Mouse (Mus musculus): ENCODE data around the gene Gng3. TPM values are rescaled to one million over a fixed set of nuclear protein-coding genes. Genes with fewer than 3 reads are reported as not detected.
"Not testable (repeated sequence)": the region's sequence is repeated elsewhere in the genome, so short reads cannot be mapped to it uniquely, and the experiment has no call there.

The Gng3 gene
- polyA plus RNA-seq, 1 experiment from 2014 or later: 1.6 TPM

DNA sequence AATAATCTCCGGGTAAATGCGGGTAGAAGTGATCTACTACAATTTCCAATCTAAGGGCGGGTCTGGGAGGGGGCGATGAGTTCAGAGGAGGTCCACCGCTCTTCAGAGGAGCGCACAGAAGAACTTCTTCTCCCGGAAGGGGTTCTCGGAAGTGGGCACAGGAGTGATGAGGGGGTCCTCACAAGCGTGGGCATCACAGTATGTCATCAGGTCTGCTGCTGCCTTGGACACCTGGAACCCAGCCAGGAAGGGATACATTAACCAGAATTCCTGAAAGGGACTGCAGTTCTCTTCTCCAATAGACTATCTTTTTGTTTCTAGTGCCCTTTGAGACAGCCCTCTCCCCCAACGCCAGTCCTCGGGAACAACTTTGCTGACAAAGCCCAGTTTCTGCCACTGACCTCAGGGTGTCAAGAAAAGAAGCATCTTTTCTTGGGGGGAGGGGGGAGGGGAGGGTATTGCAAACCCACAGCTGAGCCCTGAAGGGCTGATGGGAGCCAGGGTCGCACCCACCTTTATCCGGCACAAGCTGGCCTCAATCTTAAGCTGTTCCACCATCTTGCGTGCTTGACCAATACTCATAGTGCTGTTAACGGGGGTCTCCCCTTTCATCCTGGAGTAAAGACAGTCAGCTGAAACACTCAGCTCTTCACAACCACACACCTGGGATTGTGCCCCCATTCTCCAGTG, 808 bp downstream of the Gng3 start:
- ATAC-seq (replicated peaks; ENCODE audit: low FRiP score, low read depth) (peak; percentile 11; the same call in 1 of the 2 replicates), DNase-seq (ENCODE audit: low spot score) (peak; percentile 64)
- Histone ChIP-seq H3K4me3 (replicated peaks; ENCODE audit: low read depth, low read length) (peak overlapping the region; percentile 60), H3K36me3 (ENCODE audit: insufficient read depth, low read length) (peaks cover 14% of the 10 kb centered on the region), H3K27me3 (ENCODE audit: insufficient read depth, low read length) (no peaks in the 10 kb centered on the region), H3K9me3 (replicated peaks; ENCODE audit: low read length) (no peaks in the 10 kb centered on the region), H3K4me2 (ENCODE audit: low read length) (peak overlapping the region; percentile 96), H3K27ac (peak overlapping the region; percentile 98), H3K9ac (ENCODE audit: low read depth, low read length) (peak overlapping the region; percentile 84), H3K4me1 (replicated peaks; ENCODE audit: insufficient read depth, low read length) (peaks cover 23% of the 10 kb centered on the region)
- whole genome bisulfite sequencing: 15% methylated on average over 15 of the region's 15 CpGs
- TF ChIP-seq CTCF (IDR thresholded peaks at IDR 0.05; ENCODE audit: low read depth): no peak

DNA sequence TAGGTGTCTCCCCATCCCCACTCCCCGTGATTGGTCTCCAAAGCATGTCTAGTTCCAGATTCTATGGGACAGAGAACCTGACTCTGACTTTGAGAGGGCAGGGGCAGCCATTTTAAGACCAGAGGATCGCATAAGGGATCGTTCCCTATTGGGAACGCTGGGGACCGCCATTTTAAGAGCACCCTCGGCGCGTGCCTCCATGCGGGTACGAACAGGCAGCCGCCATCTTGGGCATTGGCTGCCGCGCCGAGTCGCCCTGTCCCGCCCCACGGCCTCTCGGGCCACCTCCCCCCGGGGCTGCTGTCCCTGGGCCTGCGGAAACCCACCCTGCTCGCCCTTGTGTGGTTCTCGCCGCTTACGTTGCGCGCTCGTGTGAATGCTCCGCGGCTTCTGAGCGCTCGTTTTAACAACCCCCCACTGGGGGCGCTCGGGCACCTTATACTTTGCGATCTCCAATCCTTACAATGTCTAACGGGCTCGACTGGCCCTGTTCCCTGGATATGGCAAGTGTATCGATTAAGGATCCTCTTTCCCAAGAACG, 1.7 kb downstream of the Gng3 start, which contains the start of gene Bscl2:
Bscl2 (plus strand) TSS at position 217 of the 541 bp plus-strand sequence.
- TF ChIP-seq CTCF (IDR thresholded peaks at IDR 0.05; ENCODE audit: low read depth): peak; percentile 66
- ATAC-seq (replicated peaks; ENCODE audit: low FRiP score, low read depth) (peak; percentile 79), DNase-seq (ENCODE audit: low spot score) (peak; percentile 91)
- H3K27ac ChIP-seq: peak within 1 kb of the TSS; percentile 98
- H3K9me3 ChIP-seq (replicated peaks; ENCODE audit: low read length): no peaks in the 10 kb centered on the region
- under 1% methylated on average over 37 of the region's 38 CpGs for WGBS
- peak within 1 kb of the TSS; percentile 96 for H3K4me2 ChIP-seq (ENCODE audit: low read length)
- H3K4me3 ChIP-seq (replicated peaks; ENCODE audit: low read depth, low read length): peak within 1 kb of the TSS; percentile 60
- H3K4me1 ChIP-seq (replicated peaks; ENCODE audit: insufficient read depth, low read length): peaks cover 23% of the 10 kb centered on the region
- H3K36me3 ChIP-seq (ENCODE audit: insufficient read depth, low read length): peaks cover 23% of the 10 kb centered on the region
- H3K9ac ChIP-seq (ENCODE audit: low read depth, low read length): peak within 1 kb of the TSS; percentile 84
- H3K27me3 ChIP-seq (ENCODE audit: insufficient read depth, low read length): no peaks in the 10 kb centered on the region

DNA sequence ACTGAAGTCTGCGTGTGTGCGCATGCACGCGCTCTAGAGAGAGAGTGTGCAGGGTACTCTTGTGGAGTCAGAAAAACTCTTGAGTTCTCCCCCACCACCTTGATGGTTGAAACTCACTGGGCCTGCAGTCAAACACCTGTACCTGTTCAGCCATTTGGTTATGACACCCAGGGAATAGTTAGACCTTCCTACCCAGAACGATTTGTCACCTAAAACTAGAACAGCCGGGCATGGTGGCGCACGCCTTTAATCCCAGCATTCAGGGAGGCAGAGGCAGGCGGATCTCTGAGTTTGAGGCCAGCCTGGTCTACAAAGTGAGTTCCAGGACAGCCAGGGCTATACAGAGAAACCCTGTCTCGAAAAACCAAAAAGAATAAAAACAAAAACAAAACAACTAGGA, 2.7 kb downstream of the Gng3 start:
- not testable (repeated sequence) for H3K27ac ChIP-seq

DNA sequence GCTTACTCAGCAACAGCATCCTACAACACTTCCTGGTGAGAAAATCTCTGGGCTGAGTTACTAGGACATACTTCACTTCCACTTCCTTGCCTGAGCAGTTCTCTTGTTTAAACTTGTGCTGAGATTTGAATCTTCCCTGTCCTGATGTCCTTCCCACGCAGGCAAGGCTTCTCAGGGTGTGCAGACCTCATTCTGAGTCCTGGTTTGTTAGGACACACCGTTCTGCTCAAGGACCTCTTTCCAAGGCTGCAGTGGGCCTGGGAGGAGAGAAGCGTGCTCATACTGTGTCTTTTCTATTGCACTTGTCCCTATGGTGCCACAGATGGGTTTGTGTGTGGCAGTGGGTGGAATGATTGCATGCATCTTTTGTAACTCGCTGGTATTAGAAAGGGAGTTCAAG, 6.0 kb downstream of the Gng3 start:
- no peaks in the 10 kb centered on the region for H3K9me3 ChIP-seq (replicated peaks; ENCODE audit: low read length)
- no peaks in the 10 kb centered on the region; the same call in 1 of the 2 replicates for H3K4me1 ChIP-seq (replicated peaks; ENCODE audit: insufficient read depth, low read length)
- DNase-seq (ENCODE audit: low spot score): no peak
- H3K4me3 ChIP-seq (replicated peaks; ENCODE audit: low read depth, low read length): no peak overlapping the region
- H3K9ac ChIP-seq (ENCODE audit: low read depth, low read length): no peak overlapping the region
- no peak overlapping the region for H3K4me2 ChIP-seq (ENCODE audit: low read length)
- WGBS: 95% methylated on average over 4 of the region's 4 CpGs
- no peaks in the 10 kb centered on the region for H3K27me3 ChIP-seq (ENCODE audit: insufficient read depth, low read length)
- peaks cover 61% of the 10 kb centered on the region for H3K36me3 ChIP-seq (ENCODE audit: insufficient read depth, low read length)
- H3K27ac ChIP-seq: no peak overlapping the region
- ATAC-seq (replicated peaks; ENCODE audit: low FRiP score, low read depth): no peak
- TF ChIP-seq CTCF (IDR thresholded peaks at IDR 0.05; ENCODE audit: low read depth): no peak

More for the DNA sequence above, 2.7 kb downstream of the Gng3 start:
- Histone ChIP-seq H3K36me3 (ENCODE audit: insufficient read depth, low read length) (peaks cover 32% of the 10 kb centered on the region), H3K4me1 (replicated peaks; ENCODE audit: insufficient read depth, low read length) (peaks cover 22% of the 10 kb centered on the region)
- H3K4me2 ChIP-seq (ENCODE audit: low read length); ATAC-seq (replicated peaks; ENCODE audit: low FRiP score, low read depth); H3K27me3 ChIP-seq (ENCODE audit: insufficient read depth, low read length); H3K9me3 ChIP-seq (replicated peaks; ENCODE audit: low read length); H3K4me3 ChIP-seq (replicated peaks; ENCODE audit: low read depth, low read length); H3K9ac ChIP-seq (ENCODE audit: low read depth, low read length); DNase-seq (ENCODE audit: low spot score): not testable (repeated sequence)
- WGBS: 96% methylated on average over 10 of the region's 10 CpGs

DNA sequence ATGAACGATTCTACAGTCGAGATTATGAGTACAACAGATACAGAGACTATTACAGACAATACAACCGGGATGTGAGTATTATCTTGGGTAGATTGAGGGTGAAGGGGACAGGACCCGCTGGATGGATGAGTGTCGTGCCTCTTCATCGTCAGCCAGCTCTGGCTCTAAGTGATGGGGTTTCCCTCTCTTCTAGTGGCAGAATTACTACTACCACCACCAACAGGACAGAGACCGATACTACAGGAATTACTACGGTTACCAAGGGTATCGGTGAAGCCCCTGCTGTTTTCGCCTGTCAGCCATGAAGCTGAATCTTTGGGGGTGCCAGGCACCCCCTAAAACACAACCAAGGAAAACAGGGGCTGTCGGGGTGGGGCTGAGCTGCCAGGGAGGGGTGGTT, 7.7 kb downstream of the Gng3 start:
- no peaks in the 10 kb centered on the region for H3K4me1 ChIP-seq (replicated peaks; ENCODE audit: insufficient read depth, low read length)
- H3K4me2 ChIP-seq (ENCODE audit: low read length): no peak overlapping the region
- no peak overlapping the region for H3K27ac ChIP-seq
- ATAC-seq (replicated peaks; ENCODE audit: low FRiP score, low read depth): no peak
- no peaks in the 10 kb centered on the region for H3K9me3 ChIP-seq (replicated peaks; ENCODE audit: low read length)
- H3K4me3 ChIP-seq (replicated peaks; ENCODE audit: low read depth, low read length): no peak overlapping the region
- H3K9ac ChIP-seq (ENCODE audit: low read depth, low read length): no peak overlapping the region
- H3K27me3 ChIP-seq (ENCODE audit: insufficient read depth, low read length): no peaks in the 10 kb centered on the region
- no peak for DNase-seq (ENCODE audit: low spot score)
- no peak for TF ChIP-seq CTCF (IDR thresholded peaks at IDR 0.05; ENCODE audit: low read depth)
- peaks cover 73% of the 10 kb centered on the region for H3K36me3 ChIP-seq (ENCODE audit: insufficient read depth, low read length)
- WGBS: 88% methylated on average over 11 of the region's 11 CpGs

DNA sequence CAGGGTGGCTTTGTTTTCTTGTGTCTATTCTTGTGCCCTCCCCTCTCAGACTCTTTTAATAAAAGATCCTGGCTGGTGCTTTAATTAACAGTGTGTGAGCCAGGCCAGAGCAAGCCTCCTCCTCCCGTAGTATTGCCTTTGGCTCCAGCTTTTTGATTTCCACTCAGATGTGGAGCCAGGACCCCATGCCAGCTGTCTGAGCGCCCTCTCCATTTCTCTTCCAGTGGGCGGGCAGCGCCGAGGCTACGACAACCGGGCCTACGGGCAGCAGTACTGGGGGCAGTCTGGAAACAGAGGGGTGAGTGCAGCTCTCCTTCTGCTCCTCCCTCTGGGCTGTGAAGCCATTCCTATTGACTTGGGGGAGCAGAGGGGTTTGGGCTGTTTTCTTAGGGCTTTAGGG, 8.3 kb downstream of the Gng3 start:
- H3K36me3 ChIP-seq (ENCODE audit: insufficient read depth, low read length): peaks cover 79% of the 10 kb centered on the region
- WGBS: 90% methylated on average over 8 of the region's 8 CpGs
- ATAC-seq (replicated peaks; ENCODE audit: low FRiP score, low read depth): no peak
- H3K27ac ChIP-seq: no peak overlapping the region
- no peak overlapping the region for H3K4me2 ChIP-seq (ENCODE audit: low read length)
- no peaks in the 10 kb centered on the region for H3K27me3 ChIP-seq (ENCODE audit: insufficient read depth, low read length)
- H3K4me3 ChIP-seq (replicated peaks; ENCODE audit: low read depth, low read length): no peak overlapping the region
- H3K9me3 ChIP-seq (replicated peaks; ENCODE audit: low read length): no peaks in the 10 kb centered on the region
- H3K4me1 ChIP-seq (replicated peaks; ENCODE audit: insufficient read depth, low read length): no peaks in the 10 kb centered on the region
- DNase-seq (ENCODE audit: low spot score): no peak
- H3K9ac ChIP-seq (ENCODE audit: low read depth, low read length): no peak overlapping the region
- TF ChIP-seq CTCF (IDR thresholded peaks at IDR 0.05; ENCODE audit: low read depth): no peak

Data from kidney, postnatal 0 days (tissue).